Mouse (Mus musculus): ENCODE data around the gene Tmem120b.

DNA sequence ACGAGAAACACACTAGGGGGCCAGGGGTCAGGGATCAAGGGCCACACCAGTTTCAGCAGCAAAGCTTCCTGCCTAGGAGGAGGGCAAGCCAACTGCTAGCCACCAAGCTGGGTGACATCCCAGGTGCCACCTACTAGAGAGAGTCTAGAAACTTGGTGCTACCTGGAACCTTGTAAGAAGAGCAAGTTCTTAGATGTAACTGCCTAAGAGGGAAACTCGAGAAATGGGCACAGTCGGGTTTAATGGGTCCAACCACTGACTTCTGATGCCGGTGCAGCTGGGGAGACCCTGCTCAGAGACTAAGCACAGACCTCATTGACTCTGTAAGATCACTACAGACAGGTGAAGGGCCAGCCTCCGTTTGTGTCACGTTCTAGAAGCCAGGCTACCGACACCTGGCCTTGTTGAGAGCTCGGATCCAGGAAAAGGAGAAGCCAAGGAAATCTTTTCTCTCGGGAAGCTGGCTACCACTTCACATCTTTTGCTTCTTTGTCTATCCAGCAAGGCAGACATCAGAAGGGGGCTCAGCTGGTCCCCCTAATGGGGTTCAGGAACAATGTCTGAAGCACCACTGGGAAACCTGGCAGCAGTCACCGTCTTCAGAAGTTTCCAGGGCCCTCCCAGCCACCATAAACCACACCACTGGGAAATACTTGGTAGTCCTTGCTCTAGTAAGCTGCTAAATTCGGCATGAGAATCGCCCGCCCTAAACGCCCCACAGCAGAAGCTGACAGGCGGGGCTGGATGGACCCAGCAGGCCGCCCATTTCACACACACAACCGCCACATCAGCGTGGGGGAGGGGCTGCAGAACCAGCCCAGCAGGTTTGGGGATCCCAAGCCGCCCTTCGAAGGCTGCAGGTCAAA lies 69.1 kb downstream of the Tmem120b start:
- TF ChIP-seq CTCF (IDR thresholded peaks at IDR 0.05; ENCODE audit: extremely low read depth, insufficient read length, insufficient replicate concordance, low read depth, low read length) (peak; percentile 8; the same call in 1 of the 2 replicates), POLR2A (IDR thresholded peaks at IDR 0.05; ENCODE audit: low read depth, low read length) (0 out of 2 replicates have a peak, but pooled peaks have one; percentile 53)

Measured in small intestine, adult 2 months (tissue).